Mouse (Mus musculus): ENCODE data around the gene Smim14. TPM values are rescaled to one million over a fixed set of nuclear protein-coding genes. Genes with fewer than 3 reads are reported as not detected.

Smim14 gene
- polyA plus RNA-seq, 1 experiment from 2014 or later = 57.8 TPM

GRCm38 (mm10) chr5:65420822-65421221 is 116.2 kb downstream of the Smim14 start:
- Histone ChIP-seq H3K27ac (ENCODE audit: low read length) (no peak overlapping the region), H3K4me3 (ENCODE audit: low read depth, low read length) (no peak overlapping the region), H3K36me3 (ENCODE audit: control insufficient read depth, insufficient read depth) (no peaks in the 10 kb centered on the region), H3K4me2 (ENCODE audit: low read depth, low read length) (no peak overlapping the region), H3K9ac (ENCODE audit: low read depth, low read length) (no peak overlapping the region), H3K9me3 (replicated peaks; ENCODE audit: control insufficient read depth, low read length) (no peaks in the 10 kb centered on the region), H3K4me1 (ENCODE audit: control insufficient read depth, low read depth, low read length) (peaks cover 15% of the 10 kb centered on the region), H3K27me3 (ENCODE audit: control insufficient read depth, insufficient read depth, low read depth, low read length) (no peaks in the 10 kb centered on the region)
- peak; percentile 44; the same call in 1 of the 2 replicates for ATAC-seq (ENCODE audit: low read depth)
- WGBS (ENCODE audit: insufficient replicate concordance) = 17% methylated on average over 6 of the region's 6 CpGs

GRCm38 (mm10) chr5:65419136-65419535 is 117.8 kb downstream of the Smim14 start:
- Histone ChIP-seq H3K4me1 (ENCODE audit: control insufficient read depth, low read depth, low read length) (peaks cover 23% of the 10 kb centered on the region), H3K4me2 (ENCODE audit: low read depth, low read length) (no peak overlapping the region), H3K27ac (ENCODE audit: low read length) (no peak overlapping the region), H3K9ac (ENCODE audit: low read depth, low read length) (no peak overlapping the region), H3K36me3 (ENCODE audit: control insufficient read depth, insufficient read depth) (no peaks in the 10 kb centered on the region), H3K27me3 (ENCODE audit: control insufficient read depth, insufficient read depth, low read depth, low read length) (no peaks in the 10 kb centered on the region), H3K4me3 (ENCODE audit: low read depth, low read length) (no peak overlapping the region), H3K9me3 (replicated peaks; ENCODE audit: control insufficient read depth, low read length) (no peaks in the 10 kb centered on the region)
- no peak for ATAC-seq (ENCODE audit: low read depth)
- 84% methylated on average over 10 of the region's 10 CpGs for WGBS (ENCODE audit: insufficient replicate concordance)

GRCm38 (mm10) chr5:65415653-65416458 is 121.1 kb downstream of the Smim14 start:
- ATAC-seq (ENCODE audit: low read depth) = peak; percentile 94
- Histone ChIP-seq H3K9me3 (replicated peaks; ENCODE audit: control insufficient read depth, low read length) (no peaks in the 10 kb centered on the region), H3K27me3 (ENCODE audit: control insufficient read depth, insufficient read depth, low read depth, low read length) (no peaks in the 10 kb centered on the region), H3K27ac (ENCODE audit: low read length) (peak overlapping the region; percentile 75), H3K9ac (ENCODE audit: low read depth, low read length) (peak overlapping the region; percentile 51), H3K4me2 (ENCODE audit: low read depth, low read length) (peak overlapping the region; percentile 58), H3K4me3 (ENCODE audit: low read depth, low read length) (no peak overlapping the region), H3K4me1 (ENCODE audit: control insufficient read depth, low read depth, low read length) (peaks cover 21% of the 10 kb centered on the region), H3K36me3 (ENCODE audit: control insufficient read depth, insufficient read depth) (no peaks in the 10 kb centered on the region; the same call in 1 of the 2 replicates)
- 25% methylated on average over 26 of the region's 26 CpGs for WGBS (ENCODE audit: insufficient replicate concordance)

- Histone ChIP-seq H3K36me3 (ENCODE audit: control insufficient read depth, insufficient read depth) (peaks cover 21% of the 10 kb centered on the region), H3K27me3 (ENCODE audit: control insufficient read depth, insufficient read depth, low read depth, low read length) (no peaks in the 10 kb centered on the region), H3K4me2 (ENCODE audit: low read depth, low read length) (no peak overlapping the region), H3K9me3 (replicated peaks; ENCODE audit: control insufficient read depth, low read length) (no peaks in the 10 kb centered on the region), H3K9ac (ENCODE audit: low read depth, low read length) (no peak overlapping the region), H3K27ac (ENCODE audit: low read length) (no peak overlapping the region), H3K4me3 (ENCODE audit: low read depth, low read length) (no peak overlapping the region), H3K4me1 (ENCODE audit: control insufficient read depth, low read depth, low read length) (no peaks in the 10 kb centered on the region)
- WGBS (ENCODE audit: insufficient replicate concordance) = 86% methylated on average over 12 of the region's 12 CpGs
- ATAC-seq (ENCODE audit: low read depth) = no peak
Observed at GRCm38 (mm10) chr5:65407989-65408388, 129.0 kb downstream of the Smim14 start.

GRCm38 (mm10) chr5:65401251-65401994 is 135.6 kb downstream of the Smim14 start:
- 31% methylated on average over 2 of the region's 2 CpGs for WGBS (ENCODE audit: insufficient replicate concordance)
- no peak overlapping the region for H3K4me3 ChIP-seq (ENCODE audit: low read depth, low read length)
- ATAC-seq (ENCODE audit: low read depth) = peak; percentile 51; the same call in 1 of the 2 replicates
- no peak overlapping the region for H3K9ac ChIP-seq (ENCODE audit: low read depth, low read length)
- peaks cover 2% of the 10 kb centered on the region; the same call in 1 of the 2 replicates for H3K4me1 ChIP-seq (ENCODE audit: control insufficient read depth, low read depth, low read length)
- H3K27ac ChIP-seq (ENCODE audit: low read length) = no peak overlapping the region
- no peak overlapping the region for H3K4me2 ChIP-seq (ENCODE audit: low read depth, low read length)
- peaks cover 24% of the 10 kb centered on the region for H3K36me3 ChIP-seq (ENCODE audit: control insufficient read depth, insufficient read depth)
- H3K9me3 ChIP-seq (replicated peaks; ENCODE audit: control insufficient read depth, low read length) = no peaks in the 10 kb centered on the region
- no peaks in the 10 kb centered on the region for H3K27me3 ChIP-seq (ENCODE audit: control insufficient read depth, insufficient read depth, low read depth, low read length)

Other genes with a start within 250 kb of the Smim14 start
- gene Rfc1, start 201.5 kb downstream of the Smim14 start, polyA plus RNA-seq (2015; fragmentation: Nextera tagmentation; extraction: Ambion mirVana) = 31.6 and 36.1 TPM in 2 replicates
- 14.1 and 14.4 TPM in 2 replicates for gene Klb, start 188.9 kb downstream of the Smim14 start, polyA plus RNA-seq (2015; fragmentation: Nextera tagmentation; extraction: Ambion mirVana)
- 482 and 527 TPM in 2 replicates for gene Rpl9, start 145.7 kb downstream of the Smim14 start, polyA plus RNA-seq (2015; fragmentation: Nextera tagmentation; extraction: Ambion mirVana)
- 28.2 and 35.1 TPM in 2 replicates for gene Lias, start 145.7 kb downstream of the Smim14 start, polyA plus RNA-seq (2015; fragmentation: Nextera tagmentation; extraction: Ambion mirVana)
- gene Ugdh, start 101.2 kb downstream of the Smim14 start, polyA plus RNA-seq (2015; fragmentation: Nextera tagmentation; extraction: Ambion mirVana) = 26.8 and 31.8 TPM in 2 replicates
- gene Gm43552, start 44.4 kb downstream of the Smim14 start, polyA plus RNA-seq (2015; fragmentation: Nextera tagmentation; extraction: Ambion mirVana) = not detected in 2 replicates
- gene Ube2k, start within 50 bp of the Smim14 start, polyA plus RNA-seq (2015; fragmentation: Nextera tagmentation; extraction: Ambion mirVana) = 64.6 and 68.9 TPM in 2 replicates
- 15.7 and 17.3 TPM in 2 replicates for gene Pds5a, start 161.1 kb upstream of the Smim14 start, polyA plus RNA-seq (2015; fragmentation: Nextera tagmentation; extraction: Ambion mirVana)
- gene N4bp2, start 226.3 kb upstream of the Smim14 start, polyA plus RNA-seq (2015; fragmentation: Nextera tagmentation; extraction: Ambion mirVana) = 7.4 and 7.5 TPM in 2 replicates

All from liver, embryonic 16.5 days (tissue).